Mouse (Mus musculus): ENCODE data around the gene Shisal2a. TPM values are rescaled to one million over a fixed set of nuclear protein-coding genes. Genes with fewer than 3 reads are reported as not detected.

The Shisal2a gene
- 2.7 and 3.6 TPM in 2 replicates for polyA plus RNA-seq (2014; fragmentation: Nextera tagmentation; extraction: Ambion mirVana)

- Histone ChIP-seq H3K9ac (ENCODE audit: low read length) (peak within 1 kb of the TSS; percentile 69), H3K4me1 (ENCODE audit: control insufficient read depth, insufficient read depth, low read length) (peaks cover 4% of the 10 kb centered on the region; the same call in 1 of the 2 replicates), H3K9me3 (replicated peaks; ENCODE audit: control insufficient read depth, low read length) (no peaks in the 10 kb centered on the region), H3K27ac (ENCODE audit: low read depth, low read length) (no peak within 1 kb of the TSS), H3K27me3 (replicated peaks; ENCODE audit: control insufficient read depth, insufficient read depth, low read length) (peaks cover 22% of the 10 kb centered on the region), H3K4me2 (ENCODE audit: low read length) (peak within 1 kb of the TSS; percentile 75), H3K4me3 (ENCODE audit: low read depth, low read length) (peak within 1 kb of the TSS; percentile 45), H3K36me3 (ENCODE audit: control insufficient read depth, insufficient read depth, low read length) (no peaks in the 10 kb centered on the region)
- ATAC-seq (peak; percentile 30), DNase-seq (ENCODE audit: low spot score) (no peak)
- WGBS: 1% methylated on average over 55 of the region's 55 CpGs
These were observed at the start of gene Shisal2a for GRCm38 (mm10) chr4:108383183-108383714. Gene Shisal2a, minus strand, starts transcription at chr4:108383349.

- H3K27me3 ChIP-seq (replicated peaks; ENCODE audit: control insufficient read depth, insufficient read depth, low read length): no peaks in the 10 kb centered on the region
- H3K4me2 ChIP-seq (ENCODE audit: low read length): peak overlapping the region; percentile 3; the same call in 1 of the 2 replicates
- peaks cover 19% of the 10 kb centered on the region for H3K4me1 ChIP-seq (ENCODE audit: control insufficient read depth, insufficient read depth, low read length)
- DNase-seq (ENCODE audit: low spot score): no peak
- peak overlapping the region; percentile 76 for H3K27ac ChIP-seq (ENCODE audit: low read depth, low read length)
- H3K9me3 ChIP-seq (replicated peaks; ENCODE audit: control insufficient read depth, low read length): no peaks in the 10 kb centered on the region
- WGBS: 7% methylated on average over 2 of the region's 2 CpGs
- no peak for ATAC-seq
- H3K4me3 ChIP-seq (ENCODE audit: low read depth, low read length): no peak overlapping the region
- no peaks in the 10 kb centered on the region for H3K36me3 ChIP-seq (ENCODE audit: control insufficient read depth, insufficient read depth, low read length)
- no peak overlapping the region for H3K9ac ChIP-seq (ENCODE audit: low read length)
These were observed 48.4 kb upstream of the Shisal2a start for GRCm38 (mm10) chr4:108431561-108431936.

- Histone ChIP-seq H3K9ac (ENCODE audit: low read length) (peak overlapping the region; percentile 35; the same call in 1 of the 2 replicates), H3K27ac (ENCODE audit: low read depth, low read length) (peak overlapping the region; percentile 76), H3K4me3 (ENCODE audit: low read depth, low read length) (no peak overlapping the region), H3K4me2 (ENCODE audit: low read length) (peak overlapping the region; percentile 3; the same call in 1 of the 2 replicates), H3K27me3 (replicated peaks; ENCODE audit: control insufficient read depth, insufficient read depth, low read length) (no peaks in the 10 kb centered on the region), H3K9me3 (replicated peaks; ENCODE audit: control insufficient read depth, low read length) (no peaks in the 10 kb centered on the region), H3K4me1 (ENCODE audit: control insufficient read depth, insufficient read depth, low read length) (peaks cover 19% of the 10 kb centered on the region), H3K36me3 (ENCODE audit: control insufficient read depth, insufficient read depth, low read length) (no peaks in the 10 kb centered on the region)
- DNase-seq (ENCODE audit: low spot score) (peak; percentile 84), ATAC-seq (peak; percentile 95)
- WGBS: 11% methylated on average over 4 of the region's 4 CpGs
These were observed 47.8 kb upstream of the Shisal2a start for GRCm38 (mm10) chr4:108430656-108431560.

GRCm38 (mm10) chr4:108428341-108428721 lies 45.2 kb upstream of the Shisal2a start:
- no peak for ATAC-seq
- WGBS: 92% methylated on average over 6 of the region's 6 CpGs
- H3K27me3 ChIP-seq (replicated peaks; ENCODE audit: control insufficient read depth, insufficient read depth, low read length): no peaks in the 10 kb centered on the region
- H3K4me3 ChIP-seq (ENCODE audit: low read depth, low read length): no peak overlapping the region
- H3K36me3 ChIP-seq (ENCODE audit: control insufficient read depth, insufficient read depth, low read length): no peaks in the 10 kb centered on the region
- H3K4me1 ChIP-seq (ENCODE audit: control insufficient read depth, insufficient read depth, low read length): peaks cover 16% of the 10 kb centered on the region
- H3K9ac ChIP-seq (ENCODE audit: low read length): no peak overlapping the region
- no peak overlapping the region for H3K27ac ChIP-seq (ENCODE audit: low read depth, low read length)
- H3K4me2 ChIP-seq (ENCODE audit: low read length): no peak overlapping the region
- no peak for DNase-seq (ENCODE audit: low spot score)
- H3K9me3 ChIP-seq (replicated peaks; ENCODE audit: control insufficient read depth, low read length): no peaks in the 10 kb centered on the region

- no peak for DNase-seq (ENCODE audit: low spot score)
- H3K27me3 ChIP-seq (replicated peaks; ENCODE audit: control insufficient read depth, insufficient read depth, low read length): no peaks in the 10 kb centered on the region
- 83% methylated on average over 11 of the region's 11 CpGs for WGBS
These were observed 44.7 kb upstream of the Shisal2a start for GRCm38 (mm10) chr4:108427719-108428340.

GRCm38 (mm10) chr4:108424587-108424986 lies 41.4 kb upstream of the Shisal2a start:
- ATAC-seq: no peak
- no peak overlapping the region for H3K27ac ChIP-seq (ENCODE audit: low read depth, low read length)
- H3K9ac ChIP-seq (ENCODE audit: low read length): no peak overlapping the region
- no peaks in the 10 kb centered on the region for H3K27me3 ChIP-seq (replicated peaks; ENCODE audit: control insufficient read depth, insufficient read depth, low read length)
- no peaks in the 10 kb centered on the region for H3K9me3 ChIP-seq (replicated peaks; ENCODE audit: control insufficient read depth, low read length)
- no peaks in the 10 kb centered on the region for H3K4me1 ChIP-seq (ENCODE audit: control insufficient read depth, insufficient read depth, low read length)
- no peak overlapping the region for H3K4me3 ChIP-seq (ENCODE audit: low read depth, low read length)
- H3K4me2 ChIP-seq (ENCODE audit: low read length): no peak overlapping the region
- 87% methylated on average over 2 of the region's 2 CpGs for WGBS
- H3K36me3 ChIP-seq (ENCODE audit: control insufficient read depth, insufficient read depth, low read length): no peaks in the 10 kb centered on the region
- no peak for DNase-seq (ENCODE audit: low spot score)

More at GRCm38 (mm10) chr4:108427719-108428340, 44.7 kb upstream of the Shisal2a start:
- no peak for ATAC-seq
- H3K9ac ChIP-seq (ENCODE audit: low read length): no peak overlapping the region
- H3K4me2 ChIP-seq (ENCODE audit: low read length): no peak overlapping the region
- H3K9me3 ChIP-seq (replicated peaks; ENCODE audit: control insufficient read depth, low read length): no peaks in the 10 kb centered on the region
- no peak overlapping the region for H3K4me3 ChIP-seq (ENCODE audit: low read depth, low read length)
- peaks cover 15% of the 10 kb centered on the region for H3K4me1 ChIP-seq (ENCODE audit: control insufficient read depth, insufficient read depth, low read length)
- H3K27ac ChIP-seq (ENCODE audit: low read depth, low read length): no peak overlapping the region
- no peaks in the 10 kb centered on the region for H3K36me3 ChIP-seq (ENCODE audit: control insufficient read depth, insufficient read depth, low read length)

- Histone ChIP-seq H3K27ac (ENCODE audit: low read depth, low read length) (no peak overlapping the region), H3K4me1 (ENCODE audit: control insufficient read depth, insufficient read depth, low read length) (peaks cover 7% of the 10 kb centered on the region), H3K27me3 (replicated peaks; ENCODE audit: control insufficient read depth, insufficient read depth, low read length) (no peaks in the 10 kb centered on the region), H3K9ac (ENCODE audit: low read length) (no peak overlapping the region), H3K4me2 (ENCODE audit: low read length) (no peak overlapping the region), H3K9me3 (replicated peaks; ENCODE audit: control insufficient read depth, low read length) (no peaks in the 10 kb centered on the region), H3K4me3 (ENCODE audit: low read depth, low read length) (no peak overlapping the region), H3K36me3 (ENCODE audit: control insufficient read depth, insufficient read depth, low read length) (no peaks in the 10 kb centered on the region)
- no peak for DNase-seq (ENCODE audit: low spot score)
- no peak for ATAC-seq
- 39% methylated on average over 8 of the region's 8 CpGs for WGBS
These were observed 24.5 kb upstream of the Shisal2a start for GRCm38 (mm10) chr4:108407621-108408020.

- H3K36me3 ChIP-seq (ENCODE audit: control insufficient read depth, insufficient read depth, low read length): no peaks in the 10 kb centered on the region
- peak within 1 kb of the TSS; percentile 80 for H3K9ac ChIP-seq (ENCODE audit: low read length)
- no peaks in the 10 kb centered on the region for H3K9me3 ChIP-seq (replicated peaks; ENCODE audit: control insufficient read depth, low read length)
- H3K27me3 ChIP-seq (replicated peaks; ENCODE audit: control insufficient read depth, insufficient read depth, low read length): no peaks in the 10 kb centered on the region
- H3K4me2 ChIP-seq (ENCODE audit: low read length): peak within 1 kb of the TSS; percentile 90
- H3K4me1 ChIP-seq (ENCODE audit: control insufficient read depth, insufficient read depth, low read length): peaks cover 7% of the 10 kb centered on the region
- ATAC-seq (peak; percentile 45), DNase-seq (ENCODE audit: low spot score) (peak; percentile 35)
- H3K4me3 ChIP-seq (ENCODE audit: low read depth, low read length): peak within 1 kb of the TSS; percentile 43
- 11% methylated on average over 15 of the region's 15 CpGs for WGBS
- H3K27ac ChIP-seq (ENCODE audit: low read depth, low read length): no peak within 1 kb of the TSS
These were observed 23.8 kb upstream of the Shisal2a start, which contains the start of gene Gpx7 for GRCm38 (mm10) chr4:108406861-108407401. Gene Gpx7, minus strand, starts transcription at chr4:108406961.

Data from forebrain, embryonic 14.5 days (tissue).